Mouse (Mus musculus): ENCODE results near the gene Espn. TPM values are rescaled to one million over a fixed set of nuclear protein-coding genes. Genes with fewer than 3 reads are reported as not detected.

Espn gene
- polyA plus RNA-seq, 1 experiment: 87.1 TPM

DNA sequence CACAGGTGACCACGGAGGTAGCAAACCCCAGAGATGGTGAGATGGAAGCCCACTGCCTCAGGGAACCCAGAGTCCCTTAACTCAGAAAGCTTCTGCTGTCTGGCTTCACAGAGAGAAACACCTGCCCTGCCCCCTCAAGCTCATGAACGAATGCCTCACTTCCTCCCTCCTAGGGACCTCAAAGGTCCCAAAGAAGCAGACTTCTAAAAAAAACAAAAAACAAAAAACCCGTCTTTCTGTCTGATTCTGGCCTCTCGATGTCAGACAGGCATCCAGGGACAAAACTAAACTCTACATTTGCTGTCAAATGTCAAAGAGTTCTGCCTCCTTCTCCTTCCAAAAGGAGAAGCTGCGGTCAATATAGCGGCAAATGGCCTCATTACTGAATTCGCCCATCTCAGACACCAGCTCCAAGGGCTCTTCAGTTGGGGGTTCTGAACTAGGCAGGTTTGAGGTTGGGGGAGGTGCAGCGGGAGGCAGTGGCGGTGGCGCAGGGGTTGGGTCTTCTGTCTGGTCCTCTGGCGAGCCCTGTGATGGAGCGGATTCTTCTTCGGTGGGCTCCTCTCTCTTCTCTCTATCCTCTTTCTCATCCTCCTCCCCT, 27.7 kb downstream of the Espn start:
- Histone ChIP-seq H3K4me3 (ENCODE audit: control insufficient read depth, low read depth, low read length) (no peak overlapping the region), H3K27ac (ENCODE audit: control insufficient read depth, insufficient read depth, low read depth, low read length) (no peak overlapping the region), H3K4me1 (ENCODE audit: control insufficient read depth, insufficient read depth, low read length) (peaks cover 24% of the 10 kb centered on the region), H3K36me3 (ENCODE audit: control insufficient read depth, insufficient read depth, low read length) (no peaks in the 10 kb centered on the region), H3K27me3 (ENCODE audit: control insufficient read depth, insufficient read depth, low read length) (no peaks in the 10 kb centered on the region)
- TF ChIP-seq POLR2A (IDR thresholded peaks at IDR 0.05; ENCODE audit: control insufficient read depth, low read depth, low read length) (no peak), CTCF (IDR thresholded peaks at IDR 0.05; ENCODE audit: control insufficient read depth, insufficient read depth, insufficient replicate concordance, low read depth, low read length) (no peak)

DNA sequence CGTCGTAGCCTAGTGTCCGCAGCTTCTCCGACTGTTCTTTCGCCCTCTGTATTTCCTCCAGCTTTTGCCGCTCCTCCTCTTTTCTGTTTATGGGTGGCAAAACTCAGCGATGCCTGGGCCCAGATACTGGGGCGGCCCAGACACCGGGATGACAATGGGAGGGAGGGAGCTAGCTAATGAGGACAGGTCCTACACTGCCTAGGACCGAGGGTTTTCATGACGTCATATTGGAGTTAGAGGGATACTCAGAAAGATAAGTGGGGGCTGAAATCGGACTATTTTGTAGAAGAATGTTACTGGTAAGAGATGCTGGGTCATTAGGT, 31.0 kb downstream of the Espn start:
- Histone ChIP-seq H3K27me3 (ENCODE audit: control insufficient read depth, insufficient read depth, low read length) (no peaks in the 10 kb centered on the region), H3K4me1 (ENCODE audit: control insufficient read depth, insufficient read depth, low read length) (peaks cover 23% of the 10 kb centered on the region), H3K4me3 (ENCODE audit: control insufficient read depth, low read depth, low read length) (peak overlapping the region; percentile 19), H3K36me3 (ENCODE audit: control insufficient read depth, insufficient read depth, low read length) (no peaks in the 10 kb centered on the region), H3K27ac (ENCODE audit: control insufficient read depth, insufficient read depth, low read depth, low read length) (no peak overlapping the region)
- TF ChIP-seq POLR2A (IDR thresholded peaks at IDR 0.05; ENCODE audit: control insufficient read depth, low read depth, low read length) (no peak), CTCF (IDR thresholded peaks at IDR 0.05; ENCODE audit: control insufficient read depth, insufficient read depth, insufficient replicate concordance, low read depth, low read length) (no peak)

DNA sequence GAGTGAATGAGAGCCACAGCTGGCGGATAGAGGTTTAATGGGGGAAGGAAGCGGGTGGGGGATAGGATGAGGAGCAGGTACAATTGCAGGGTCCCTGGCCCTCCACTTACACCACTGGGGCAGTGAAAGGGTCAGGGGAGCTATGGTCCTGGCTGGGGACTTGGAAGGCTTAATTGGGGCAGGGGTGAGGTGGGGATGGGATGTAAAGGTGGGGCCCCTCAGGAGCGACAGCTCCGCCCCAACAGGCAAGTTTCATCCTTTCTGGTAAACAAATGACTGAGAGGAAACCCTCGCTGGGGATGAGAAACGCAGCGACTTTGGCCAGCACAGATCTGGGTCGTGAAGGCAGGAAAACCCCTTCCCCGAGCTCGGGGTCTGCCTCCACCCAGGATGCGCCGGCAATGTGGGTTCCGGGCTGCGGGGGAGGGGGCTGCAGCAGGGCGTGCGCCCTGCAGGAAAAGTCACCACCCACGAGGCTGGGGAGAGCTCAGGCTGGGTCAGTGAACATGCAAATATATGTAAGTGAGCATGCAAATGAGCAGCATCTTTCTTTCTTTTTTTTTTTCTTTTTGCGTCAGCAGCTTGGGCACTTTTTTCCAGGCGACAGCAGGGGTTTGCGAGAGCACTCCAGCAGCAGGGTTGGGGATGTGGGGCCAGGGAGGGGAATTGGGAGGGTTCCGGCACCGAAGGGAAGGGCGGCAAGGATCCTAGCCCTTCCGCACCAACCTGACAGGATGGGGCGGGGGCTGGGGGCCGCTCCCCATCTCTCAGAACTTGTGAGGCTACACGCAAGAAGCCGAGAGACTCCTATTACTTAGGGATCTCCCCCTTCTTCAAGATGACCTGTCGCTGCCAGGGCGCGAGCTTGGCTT, 31.6 kb downstream of the Espn start:
- Histone ChIP-seq H3K36me3 (ENCODE audit: control insufficient read depth, insufficient read depth, low read length) (no peaks in the 10 kb centered on the region), H3K27me3 (ENCODE audit: control insufficient read depth, insufficient read depth, low read length) (no peaks in the 10 kb centered on the region), H3K4me1 (ENCODE audit: control insufficient read depth, insufficient read depth, low read length) (peaks cover 24% of the 10 kb centered on the region), H3K4me3 (ENCODE audit: control insufficient read depth, low read depth, low read length) (peak overlapping the region; percentile 19), H3K27ac (ENCODE audit: control insufficient read depth, insufficient read depth, low read depth, low read length) (no peak overlapping the region)
- TF ChIP-seq CTCF (IDR thresholded peaks at IDR 0.05; ENCODE audit: control insufficient read depth, insufficient read depth, insufficient replicate concordance, low read depth, low read length) (no peak), POLR2A (IDR thresholded peaks at IDR 0.05; ENCODE audit: control insufficient read depth, low read depth, low read length) (no peak)

DNA sequence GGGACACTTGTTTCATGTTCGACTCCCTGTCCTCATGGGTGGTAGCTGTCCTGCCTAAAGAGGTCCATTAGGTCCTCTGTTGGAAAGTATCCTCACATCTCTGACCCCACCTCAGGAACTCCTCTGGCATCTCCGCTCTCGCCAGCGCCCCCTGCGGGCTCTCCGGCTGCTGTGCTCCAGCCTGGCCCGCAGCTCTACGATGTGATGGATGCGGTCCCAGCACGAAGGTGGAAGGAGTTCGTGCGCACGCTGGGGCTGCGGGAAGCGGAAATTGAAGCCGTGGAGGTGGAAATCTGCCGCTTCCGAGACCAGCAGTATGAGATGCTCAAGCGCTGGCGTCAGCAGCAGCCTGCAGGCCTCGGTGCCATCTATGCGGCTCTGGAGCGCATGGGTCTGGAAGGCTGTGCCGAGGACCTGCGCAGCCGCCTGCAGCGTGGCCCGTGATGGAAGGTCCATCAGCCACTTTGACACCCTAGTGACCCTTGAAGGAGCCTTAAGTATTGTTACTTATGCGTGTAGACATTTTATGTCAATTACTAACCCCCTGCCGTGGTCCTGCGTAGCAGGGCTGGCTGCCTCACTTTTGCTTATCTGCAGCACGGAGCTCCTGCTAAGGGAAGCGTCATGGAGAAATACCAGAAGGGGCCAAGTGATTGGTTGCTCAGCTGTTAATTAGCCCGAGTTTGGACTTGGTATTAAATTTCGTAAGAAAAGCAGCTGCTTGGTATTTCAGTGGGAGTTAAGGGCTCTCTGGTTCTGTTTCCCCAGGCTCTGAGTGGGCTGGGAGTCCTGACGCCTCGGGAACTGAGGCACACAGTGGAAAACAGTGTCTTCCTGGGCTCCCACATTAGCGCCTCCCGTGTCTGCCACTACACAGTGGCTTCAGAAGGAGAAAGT, 32.5 kb downstream of the Espn start:
- TF ChIP-seq CTCF (IDR thresholded peaks at IDR 0.05; ENCODE audit: control insufficient read depth, insufficient read depth, insufficient replicate concordance, low read depth, low read length) (peak; percentile 42; the same call in 1 of the 2 replicates), POLR2A (IDR thresholded peaks at IDR 0.05; ENCODE audit: control insufficient read depth, low read depth, low read length) (no peak)
- Histone ChIP-seq H3K4me3 (ENCODE audit: control insufficient read depth, low read depth, low read length) (peak overlapping the region; percentile 25), H3K36me3 (ENCODE audit: control insufficient read depth, insufficient read depth, low read length) (no peaks in the 10 kb centered on the region), H3K27ac (ENCODE audit: control insufficient read depth, insufficient read depth, low read depth, low read length) (no peak overlapping the region), H3K4me1 (ENCODE audit: control insufficient read depth, insufficient read depth, low read length) (peaks cover 20% of the 10 kb centered on the region), H3K27me3 (ENCODE audit: control insufficient read depth, insufficient read depth, low read length) (no peaks in the 10 kb centered on the region)

DNA sequence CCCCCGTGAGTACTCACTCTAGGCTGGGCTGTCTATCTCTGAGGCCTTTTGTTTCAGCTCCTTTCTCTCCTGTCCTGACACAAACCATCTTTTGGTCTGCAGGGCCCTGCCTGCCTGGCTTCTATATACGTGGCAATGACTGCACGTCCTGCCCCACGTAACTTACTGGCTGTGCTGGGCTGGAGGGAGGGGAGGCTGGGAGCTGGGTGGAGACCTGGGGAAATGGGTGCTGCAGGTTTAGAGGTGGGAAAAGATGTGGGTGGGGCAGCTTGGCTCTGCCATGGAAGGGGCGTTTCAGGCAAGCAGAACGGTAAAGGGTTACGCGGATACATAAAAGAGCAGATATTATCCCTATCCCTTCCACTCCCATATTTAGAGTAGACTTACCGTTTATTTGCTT, 34.6 kb downstream of the Espn start:
- TF ChIP-seq CTCF (IDR thresholded peaks at IDR 0.05; ENCODE audit: control insufficient read depth, insufficient read depth, insufficient replicate concordance, low read depth, low read length) (no peak), POLR2A (IDR thresholded peaks at IDR 0.05; ENCODE audit: control insufficient read depth, low read depth, low read length) (no peak)
- Histone ChIP-seq H3K36me3 (ENCODE audit: control insufficient read depth, insufficient read depth, low read length) (no peaks in the 10 kb centered on the region), H3K4me1 (ENCODE audit: control insufficient read depth, insufficient read depth, low read length) (peaks cover 20% of the 10 kb centered on the region), H3K27ac (ENCODE audit: control insufficient read depth, insufficient read depth, low read depth, low read length) (no peak overlapping the region), H3K27me3 (ENCODE audit: control insufficient read depth, insufficient read depth, low read length) (no peaks in the 10 kb centered on the region), H3K4me3 (ENCODE audit: control insufficient read depth, low read depth, low read length) (no peak overlapping the region)

DNA sequence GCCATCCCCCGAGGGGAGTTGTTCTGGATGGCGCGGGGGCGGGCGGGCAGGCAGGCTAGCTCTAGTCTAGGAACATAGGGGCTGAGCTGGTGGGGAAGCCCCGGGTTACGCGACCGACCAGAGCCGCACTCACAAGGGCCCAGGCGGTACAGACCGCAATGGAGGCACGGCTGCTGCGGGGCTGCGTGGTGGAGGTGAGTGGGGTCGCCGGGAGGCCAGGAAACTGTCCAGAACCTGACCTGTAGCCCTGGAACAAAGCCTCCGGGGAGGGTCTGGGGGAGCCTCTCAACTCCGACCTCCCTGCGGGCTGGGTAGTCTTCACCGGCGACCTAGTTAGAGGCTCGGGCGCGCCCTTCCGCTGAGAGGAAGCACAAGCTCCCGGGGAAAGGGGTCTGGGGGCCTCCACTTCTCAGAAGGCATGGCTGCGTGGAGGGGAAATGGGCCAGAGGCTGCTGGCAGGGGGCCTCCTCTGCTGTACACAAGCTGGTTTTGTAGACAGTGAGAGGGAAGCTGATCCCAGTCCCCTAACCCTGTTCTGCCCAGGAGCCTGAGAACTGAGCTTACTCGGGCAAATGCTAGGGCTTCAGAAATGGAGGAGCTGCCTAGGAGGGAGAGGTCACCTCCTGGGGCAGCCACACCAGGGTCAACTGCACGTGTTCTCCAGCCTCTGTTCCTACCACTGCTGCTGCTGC, 36.1 kb downstream of the Espn start, which contains the start of gene Tnfrsf25:
Gene Tnfrsf25 (plus strand): TSS at position 14 of the 692 bp plus-strand sequence.
- Histone ChIP-seq H3K4me1 (ENCODE audit: control insufficient read depth, insufficient read depth, low read length) (peaks cover 20% of the 10 kb centered on the region), H3K4me3 (ENCODE audit: control insufficient read depth, low read depth, low read length) (no peak within 1 kb of the TSS), H3K27ac (ENCODE audit: control insufficient read depth, insufficient read depth, low read depth, low read length) (no peak within 1 kb of the TSS), H3K36me3 (ENCODE audit: control insufficient read depth, insufficient read depth, low read length) (no peaks in the 10 kb centered on the region), H3K27me3 (ENCODE audit: control insufficient read depth, insufficient read depth, low read length) (no peaks in the 10 kb centered on the region)
- no peak for TF ChIP-seq CTCF (IDR thresholded peaks at IDR 0.05; ENCODE audit: control insufficient read depth, insufficient read depth, insufficient replicate concordance, low read depth, low read length)
- no peak for TF ChIP-seq POLR2A (IDR thresholded peaks at IDR 0.05; ENCODE audit: control insufficient read depth, low read depth, low read length)
